Mouse (Mus musculus): ENCODE results near the gene Olfr134.
"Not testable (repeated sequence)": the region's sequence is repeated elsewhere in the genome, so short reads cannot be mapped to it uniquely, and the experiment has no call there.

Gene Olfr134

GRCm38 (mm10) chr17:38171088-38171487, at the start of gene Olfr134:
TSS of gene Olfr134 (plus strand) at chr17:38171388.
- in situ Hi-C loops (cut with MboI, MseI): no loop called here

- in situ Hi-C loops (cut with MboI, MseI): not testable (repeated sequence)
Observed at GRCm38 (mm10) chr17:38124199-38124598, 47.0 kb upstream of the Olfr134 start.

GRCm38 (mm10) chr17:38125371-38125770, 45.8 kb upstream of the Olfr134 start:
- in situ Hi-C loops (cut with MboI, MseI): not testable (repeated sequence)

- in situ Hi-C loops (cut with MboI, MseI): no loop called here
Observed at GRCm38 (mm10) chr17:38134426-38134825, 36.8 kb upstream of the Olfr134 start, which contains the start of gene Olfr132. TSS of gene Olfr132 (minus strand) at chr17:38134526.

GRCm38 (mm10) chr17:38144981-38145380, 26.2 kb upstream of the Olfr134 start, which contains the start of gene Olfr133:
TSS of gene Olfr133 (plus strand) at chr17:38145281.
- in situ Hi-C loops (cut with MboI, MseI): loop anchor here (10.0 kb wide), 1 partner anchor 840 kb away; no protein-coding TSS in a partner anchor

- in situ Hi-C loops (cut with MboI, MseI): no loop called here
Observed at GRCm38 (mm10) chr17:38204035-38204434, 32.8 kb downstream of the Olfr134 start, which contains the start of gene Olfr135. TSS of gene Olfr135 (plus strand) at chr17:38204335.
